Mouse (Mus musculus): ENCODE measurements around the gene Nxf7.

DNA sequence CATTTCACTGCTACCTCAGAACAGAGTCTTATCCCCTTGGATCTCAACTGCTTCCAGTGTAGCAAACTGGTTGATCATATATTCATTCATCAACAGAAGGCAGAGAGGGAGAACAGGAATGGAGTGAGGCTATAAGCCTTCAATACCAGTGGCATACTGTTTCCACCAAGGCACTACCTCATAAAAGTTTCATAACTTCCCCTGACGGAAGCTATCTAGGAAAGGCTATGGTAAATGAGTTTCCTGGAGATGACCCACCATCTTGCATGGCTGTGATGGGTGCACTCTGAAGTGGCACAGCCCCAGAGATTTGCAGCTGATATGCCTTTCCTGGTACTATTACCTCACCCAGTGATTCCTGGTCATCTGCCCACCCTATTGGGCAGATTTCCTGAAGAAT lies 22.2 kb downstream of the Nxf7 start:
- no peak for TF ChIP-seq GATA1 (IDR thresholded peaks at IDR 0.05; ENCODE audit: borderline replicate concordance, low read length)
- TF ChIP-seq FLI1 (IDR thresholded peaks at IDR 0.05; ENCODE audit: low read length): no peak

Measured in megakaryocyte, embryonic 14.5 days (primary cell).